Mouse (Mus musculus) kidney, postnatal 0 days (tissue): ENCODE measurements around the gene Angptl6. TPM values are rescaled to one million over a fixed set of nuclear protein-coding genes. Genes with fewer than 3 reads are reported as not detected.

ENCODE experiments used
- ATAC-seq: fragments of 200-750 bp; cut with Nextera tagmentation; replicated peaks from 2 replicates; pipeline ENCODE4 v1.8.0; 2017; ENCODE audit warnings: low read depth, moderate number of reproducible peaks, moderate TSS enrichment, moderate library complexity; ENCODE audit not compliant: low FRiP score
- DNase-seq: peaks from one replicate; pipeline ENCODE4 v3.0.0-alpha.2; 2016; ENCODE audit warnings: low spot score
- H3K27ac ChIP-seq: fragments of 300-500 bp; sonication (generic); 2 replicates; pipeline ENCODE4 v1.5.1; 2014; ENCODE audit warnings: mild to moderate bottlenecking
- H3K27me3 ChIP-seq: fragments of 300-500 bp; sonication (generic); 2 replicates; pipeline ENCODE4 v1.6.1; 2014; ENCODE audit warnings: low read length, mixed read lengths; ENCODE audit not compliant: insufficient read depth
- H3K36me3 ChIP-seq: fragments of 300-500 bp; sonication (generic); 2 replicates; pipeline ENCODE4 v1.6.1; 2014; ENCODE audit warnings: low read length, mixed read lengths; ENCODE audit not compliant: insufficient read depth
- H3K4me1 ChIP-seq: fragments of 300-500 bp; sonication (generic); replicated peaks from 2 replicates; pipeline ENCODE4 v1.6.1; 2014; ENCODE audit warnings: antibody characterized with exemption, low read length, mixed read lengths; ENCODE audit not compliant: insufficient read depth
- H3K4me2 ChIP-seq: fragments of 300-500 bp; sonication (generic); 2 replicates; pipeline ENCODE4 v1.6.1; 2014; ENCODE audit warnings: mild to moderate bottlenecking, low read length, moderate library complexity, mixed read lengths
- H3K4me3 ChIP-seq: fragments of 300-500 bp; sonication (generic); replicated peaks from 2 replicates; pipeline ENCODE4 v1.5.1; 2014; ENCODE audit warnings: low read depth, low read length
- H3K9ac ChIP-seq: fragments of 300-500 bp; sonication (generic); 2 replicates; pipeline ENCODE4 v1.6.1; 2014; ENCODE audit warnings: low read depth, low read length
- H3K9me3 ChIP-seq: fragments of 300-500 bp; sonication (generic); replicated peaks from 2 replicates; pipeline ENCODE4 v1.6.1; 2016; ENCODE audit warnings: low read length, inconsistent platforms, mixed read lengths
- CTCF ChIP-seq: IDR thresholded peaks from 2 replicates; pipeline ENCODE4 v1.5.1; 2016; ENCODE audit warnings: antibody characterized with exemption, low read depth, mild to moderate bottlenecking, moderate library complexity
- WGBS: fragments of 180-500 bp; shearing (Covaris S2); extraction: QIAGEN DNeasy Blood & Tissue Kit; methylation state at CpG from one replicate; pipeline ENCODE4 v1.1.7; 2014; 5-methylcytosine and 5-hydroxymethylcytosine counted together
- polyA plus RNA-seq: library from polyadenylated mRNA; unstranded; fragments of >200 nt; fragmentation: Nextera tagmentation; extraction: Ambion mirVana; gene quantifications from 2 replicates; pipeline ENCODE4 v1.2.1, GENCODE M21; 2015

Gene Angptl6
- polyA plus RNA-seq, 1 experiment from 2014 or later, result 2.6 TPM

- peaks cover 12% of the 10 kb centered on the region; the same call in 1 of the 2 replicates for H3K36me3 ChIP-seq
- WGBS, result 62% methylated on average over 8 of the region's 9 CpGs
- no peak overlapping the region for H3K4me3 ChIP-seq
- ATAC-seq, result no peak
- TF ChIP-seq CTCF, result no peak
- H3K9me3 ChIP-seq, result no peaks in the 10 kb centered on the region
- H3K4me2 ChIP-seq, result no peak overlapping the region
- no peak overlapping the region for H3K9ac ChIP-seq
- H3K4me1 ChIP-seq, result no peaks in the 10 kb centered on the region
- no peaks in the 10 kb centered on the region for H3K27me3 ChIP-seq
- H3K27ac ChIP-seq, result no peak overlapping the region
- no peak for DNase-seq
Measured at GRCm38 (mm10) chr9:20876318-20877117, 3.0 kb downstream of the Angptl6 start.

GRCm38 (mm10) chr9:20875021-20875790 lies 4.3 kb downstream of the Angptl6 start:
- no peak for ATAC-seq
- Histone ChIP-seq H3K4me1 (no peaks in the 10 kb centered on the region), H3K27ac (no peak overlapping the region), H3K9ac (0 out of 2 replicates have a peak overlapping the region, but pooled peaks have one; percentile 35), H3K9me3 (no peaks in the 10 kb centered on the region), H3K4me2 (no peak overlapping the region), H3K27me3 (no peaks in the 10 kb centered on the region), H3K4me3 (no peak overlapping the region), H3K36me3 (peaks cover 15% of the 10 kb centered on the region; the same call in 1 of the 2 replicates)
- DNase-seq, result peak; percentile 29
- WGBS, result 60% methylated on average over 23 of the region's 23 CpGs
- no peak for TF ChIP-seq CTCF

DNA sequence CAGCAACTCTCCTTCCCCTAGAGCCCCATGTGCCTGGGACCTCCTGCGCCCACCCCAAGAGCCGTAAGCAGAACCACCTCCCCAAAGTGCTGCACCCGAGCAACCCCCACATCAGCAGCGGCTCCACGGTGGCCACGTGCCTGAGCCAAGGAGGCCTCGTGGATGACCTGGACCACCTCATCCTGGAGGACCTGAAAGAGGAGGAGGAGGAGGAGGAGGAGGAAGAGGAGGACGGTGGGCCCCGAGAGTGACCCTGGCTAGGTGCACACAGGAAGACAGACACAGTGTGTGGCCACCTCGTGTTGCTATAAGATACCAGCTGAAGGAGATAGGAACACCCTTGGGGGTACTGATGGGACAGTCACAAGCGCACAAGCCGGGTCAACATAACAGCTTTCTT lies 6.0 kb downstream of the Angptl6 start:
- DNase-seq (no peak), ATAC-seq (no peak)
- Histone ChIP-seq H3K4me1 (no peaks in the 10 kb centered on the region; the same call in 1 of the 2 replicates), H3K27me3 (no peaks in the 10 kb centered on the region), H3K9ac (no peak overlapping the region), H3K4me3 (no peak overlapping the region), H3K36me3 (peaks cover 18% of the 10 kb centered on the region; the same call in 1 of the 2 replicates), H3K9me3 (no peaks in the 10 kb centered on the region), H3K4me2 (no peak overlapping the region), H3K27ac (no peak overlapping the region)
- TF ChIP-seq CTCF, result no peak
- 81% methylated on average over 12 of the region's 12 CpGs for WGBS

GRCm38 (mm10) chr9:20872991-20873390 lies 6.5 kb downstream of the Angptl6 start:
- no peak overlapping the region for H3K27ac ChIP-seq

DNA sequence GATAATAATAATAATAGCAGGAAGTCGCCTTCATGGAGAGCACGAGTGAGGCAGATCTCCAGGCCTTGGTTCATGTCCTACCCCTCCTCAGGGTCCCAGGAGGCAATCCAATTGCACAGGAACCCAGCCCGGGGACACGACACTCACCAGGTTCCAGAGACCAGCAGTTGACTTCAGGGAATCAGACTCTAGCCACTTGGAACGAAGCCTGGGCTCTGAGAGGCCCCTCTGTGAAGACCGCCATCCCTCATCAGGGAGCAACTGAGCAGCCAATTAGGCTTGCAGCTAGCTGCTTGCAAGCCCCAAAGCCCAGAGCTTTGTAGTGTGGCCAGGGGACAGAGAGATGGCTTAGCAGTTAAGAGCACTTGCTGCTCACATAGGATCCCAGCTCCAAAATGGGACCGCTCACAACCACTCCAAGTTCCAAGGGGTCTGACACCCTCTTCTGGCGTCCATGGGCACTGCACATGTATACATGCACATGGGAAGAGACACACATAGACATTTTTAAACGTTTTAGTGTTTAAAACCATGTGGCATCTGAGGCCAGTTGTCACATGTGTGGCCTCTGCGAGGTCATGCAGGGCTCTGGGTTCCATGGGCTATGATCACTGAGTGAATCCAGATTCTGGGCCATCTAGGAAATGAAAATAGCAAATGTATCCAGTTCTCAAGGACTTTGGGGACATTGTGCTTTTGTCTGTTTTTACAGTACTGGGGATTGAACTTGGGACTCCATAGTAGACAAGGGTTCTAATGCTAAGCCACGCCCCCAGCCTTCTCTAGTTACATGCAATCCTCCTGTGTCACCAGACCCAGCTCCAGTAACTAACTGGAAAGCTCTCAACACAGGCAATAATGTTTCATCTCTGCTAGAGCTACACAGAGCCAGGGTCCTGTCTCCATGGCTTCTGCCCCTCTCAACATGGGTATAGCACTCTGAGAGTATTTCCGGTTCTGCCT lies 9.0 kb downstream of the Angptl6 start:
- ATAC-seq, result no peak

More at GRCm38 (mm10) chr9:20872991-20873390, 6.5 kb downstream of the Angptl6 start:
- H3K9ac ChIP-seq, result no peak overlapping the region
- no peaks in the 10 kb centered on the region for H3K27me3 ChIP-seq
- ATAC-seq, result no peak
- WGBS, result 83% methylated on average over 10 of the region's 10 CpGs
- no peaks in the 10 kb centered on the region; the same call in 1 of the 2 replicates for H3K4me1 ChIP-seq
- H3K4me3 ChIP-seq, result no peak overlapping the region
- peaks cover 18% of the 10 kb centered on the region; the same call in 1 of the 2 replicates for H3K36me3 ChIP-seq
- no peak for DNase-seq
- no peaks in the 10 kb centered on the region for H3K9me3 ChIP-seq
- no peak overlapping the region for H3K4me2 ChIP-seq
- TF ChIP-seq CTCF, result no peak

More for the DNA sequence above, 9.0 kb downstream of the Angptl6 start:
- Histone ChIP-seq H3K27ac (no peak overlapping the region), H3K4me2 (no peak overlapping the region), H3K9ac (no peak overlapping the region), H3K27me3 (no peaks in the 10 kb centered on the region), H3K36me3 (peaks cover 18% of the 10 kb centered on the region; the same call in 1 of the 2 replicates), H3K4me1 (no peaks in the 10 kb centered on the region; the same call in 1 of the 2 replicates), H3K9me3 (no peaks in the 10 kb centered on the region), H3K4me3 (no peak overlapping the region)
- TF ChIP-seq CTCF, result peak; percentile 21; the same call in 1 of the 2 replicates
- 82% methylated on average over 12 of the region's 12 CpGs for WGBS
- DNase-seq, result no peak
